Mouse (Mus musculus) cerebellum, adult 9-11 months (tissue): ENCODE measurements at regions not wholly inside any gene's neighbourhood (a gene's known extent, or its start where the extent isn't known, plus 50 kb on each side); places are given as distances from the start of the nearest gene placed in this dataset.

Source experiments
- DNase-seq: peaks from one replicate; pipeline ENCODE4 v3.0.0; 2022

GRCm38 (mm10) chr11:25538641-25539258, 671.8 kb downstream of the 5730522E02Rik start:
- no peak for DNase-seq

- DNase-seq: no peak
Observed at GRCm38 (mm10) chr11:25536069-25536468, 674.5 kb downstream of the 5730522E02Rik start.

GRCm38 (mm10) chr11:25533081-25533480, 677.5 kb downstream of the 5730522E02Rik start:
- no peak for DNase-seq

DNA sequence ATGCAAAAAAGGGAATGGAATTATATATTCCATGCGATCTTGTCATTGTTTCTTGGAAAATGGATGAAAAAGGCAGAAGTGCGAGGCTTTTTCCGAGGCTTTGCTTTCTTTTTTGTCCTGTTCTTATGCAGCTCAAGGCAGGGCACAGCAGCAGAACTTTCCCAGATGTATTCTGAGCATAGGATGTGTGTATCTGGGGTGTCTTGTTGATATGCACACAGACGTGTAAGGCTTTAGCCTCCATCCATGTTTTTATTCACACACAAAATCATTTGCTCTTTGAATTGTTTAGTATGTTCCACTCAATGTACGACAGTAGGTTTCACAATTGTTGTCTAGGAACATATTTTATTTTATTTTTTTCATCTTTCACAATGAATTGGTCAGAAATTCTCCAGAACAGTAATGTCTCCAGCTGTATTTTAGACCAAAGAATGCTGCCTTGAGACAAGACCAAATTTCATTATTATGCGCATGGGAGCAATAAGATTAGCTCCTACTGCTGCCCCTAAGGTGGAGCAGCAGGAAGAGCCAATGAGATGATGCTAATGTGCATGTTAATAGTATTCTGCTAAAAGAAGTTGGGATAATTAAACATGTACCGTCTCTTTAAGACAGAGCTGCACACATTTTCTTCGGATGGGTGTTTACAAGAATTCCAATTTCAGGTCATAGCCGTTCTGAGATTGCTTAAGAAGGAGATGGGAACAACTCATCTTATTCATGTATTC, 678.7 kb downstream of the 5730522E02Rik start:
- DNase-seq: no peak

DNA sequence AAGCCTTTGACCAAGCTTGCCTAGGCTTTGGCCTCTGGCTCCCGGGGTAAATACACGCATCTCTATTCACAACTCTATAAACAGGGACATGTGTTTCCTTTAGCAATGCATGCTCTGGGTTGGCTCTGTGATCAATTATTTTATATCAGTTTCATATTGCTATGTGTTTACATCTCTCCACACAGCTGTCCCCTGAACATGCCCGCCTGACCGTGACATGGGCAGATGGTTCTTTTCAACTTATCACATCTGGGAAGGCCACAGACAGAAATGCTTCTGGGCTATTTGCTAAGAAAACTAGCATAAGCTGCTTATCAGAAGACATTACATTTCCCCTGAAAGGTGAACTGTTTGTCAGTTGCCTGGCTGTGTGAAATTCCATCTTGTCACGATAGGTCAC, 682.5 kb downstream of the 5730522E02Rik start:
- DNase-seq: no peak

GRCm38 (mm10) chr11:25518903-25519302, 691.7 kb downstream of the 5730522E02Rik start:
- DNase-seq: no peak

- DNase-seq: no peak
Observed at GRCm38 (mm10) chr11:25518131-25518530, 692.4 kb downstream of the 5730522E02Rik start.

- DNase-seq: no peak
Observed at GRCm38 (mm10) chr11:25505500-25505899, 705.1 kb downstream of the 5730522E02Rik start.

- no peak for DNase-seq
Observed at GRCm38 (mm10) chr11:25473682-25474365, 736.7 kb downstream of the 5730522E02Rik start.

DNA sequence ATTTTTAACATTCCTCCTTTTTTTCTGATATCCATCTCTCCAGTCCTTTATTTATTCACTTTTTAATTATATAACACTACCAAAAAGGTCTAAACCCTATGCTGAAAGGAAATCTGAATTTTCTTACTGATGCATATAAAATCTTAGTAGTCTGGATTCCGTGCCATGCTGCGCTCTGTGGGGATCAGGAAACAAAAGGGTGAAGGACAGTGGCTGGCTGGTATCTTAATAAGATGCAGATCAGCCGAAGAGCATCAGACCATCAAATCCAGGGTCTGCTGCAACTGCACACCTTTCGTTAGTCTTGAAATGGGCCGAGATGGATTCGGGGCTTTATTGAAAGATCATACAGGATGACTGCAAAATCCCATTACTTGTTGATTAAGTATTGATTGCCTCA, 740.7 kb downstream of the 5730522E02Rik start:
- no peak for DNase-seq

DNA sequence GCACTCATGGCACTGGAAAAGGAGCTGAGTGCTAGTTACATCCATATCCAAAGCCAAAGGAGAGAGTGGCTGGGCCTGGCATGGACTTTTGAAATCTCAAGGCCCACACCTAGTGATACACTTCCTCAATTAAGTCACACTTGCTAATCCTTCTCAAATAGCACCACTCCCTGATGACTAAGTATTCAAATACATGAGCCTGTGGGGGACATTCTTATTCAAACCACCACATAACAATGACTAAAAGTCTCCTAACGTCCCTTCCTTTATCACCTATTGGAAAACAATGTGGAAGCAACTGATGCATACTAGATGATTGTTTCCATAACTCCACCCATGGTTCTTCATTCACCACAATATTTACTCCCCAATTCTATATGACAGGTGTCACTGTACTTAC, 773.4 kb downstream of the 5730522E02Rik start:
- DNase-seq: no peak

DNA sequence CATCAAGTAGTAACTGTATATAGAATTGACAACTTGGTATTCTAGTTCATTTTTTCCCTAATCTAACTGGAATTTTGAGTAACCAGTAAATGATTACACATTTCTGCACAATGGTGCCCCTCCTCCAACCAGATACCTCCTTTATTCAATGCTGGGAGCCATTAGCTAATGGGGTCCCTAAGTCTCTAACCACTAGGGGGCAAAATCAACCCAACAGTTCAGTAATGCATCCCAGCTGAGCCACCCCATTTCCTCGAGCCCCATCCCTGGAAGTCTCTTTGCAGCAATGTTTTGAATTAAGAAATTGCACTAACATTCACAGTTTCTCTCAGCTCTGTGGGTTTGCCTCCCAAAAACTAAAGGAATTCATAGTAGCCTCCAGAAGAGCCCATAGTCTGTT, 774.9 kb downstream of the 5730522E02Rik start:
- no peak for DNase-seq

- DNase-seq: no peak
Observed at GRCm38 (mm10) chr11:25423186-25423585, 787.4 kb downstream of the 5730522E02Rik start.

- no peak for DNase-seq
Observed at GRCm38 (mm10) chr11:25421486-25421885, 789.1 kb downstream of the 5730522E02Rik start.

DNA sequence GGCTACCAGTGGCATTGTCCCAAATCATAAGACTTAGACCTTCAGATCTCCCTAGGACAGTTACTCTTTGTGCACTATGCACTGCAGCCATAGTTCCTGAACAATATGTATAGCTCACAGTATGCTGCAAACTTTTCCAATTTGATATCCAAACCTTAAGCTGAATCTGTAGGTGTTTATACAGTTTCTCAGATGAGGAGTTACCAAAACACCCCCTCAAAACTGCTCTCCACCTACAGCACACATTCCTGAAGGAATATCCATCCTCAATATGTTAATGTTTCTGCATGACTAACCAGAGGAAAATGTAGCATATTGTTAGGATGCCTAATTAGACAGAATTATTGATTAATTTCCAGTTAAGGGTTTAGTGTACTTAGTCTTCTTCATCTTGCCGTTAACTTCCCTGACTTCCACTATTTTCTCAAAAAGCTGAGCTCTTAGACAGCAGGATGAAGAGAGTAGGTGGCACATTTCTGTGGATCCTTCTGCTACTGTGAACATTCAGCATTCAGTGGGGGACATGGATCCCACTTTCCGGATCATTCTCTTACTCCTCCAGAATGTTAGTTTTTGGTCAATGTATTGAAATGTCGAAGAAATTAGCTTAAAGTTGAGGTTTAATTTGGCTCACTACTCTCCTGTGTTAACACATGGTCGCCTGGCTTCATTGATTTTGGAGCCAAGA, 800.0 kb downstream of the 5730522E02Rik start:
- DNase-seq: no peak

- DNase-seq: no peak
Observed at GRCm38 (mm10) chr11:25391649-25392048, 818.9 kb downstream of the 5730522E02Rik start.

- DNase-seq: no peak
Observed at GRCm38 (mm10) chr11:25367111-25367510, 843.5 kb downstream of the 5730522E02Rik start.

DNA sequence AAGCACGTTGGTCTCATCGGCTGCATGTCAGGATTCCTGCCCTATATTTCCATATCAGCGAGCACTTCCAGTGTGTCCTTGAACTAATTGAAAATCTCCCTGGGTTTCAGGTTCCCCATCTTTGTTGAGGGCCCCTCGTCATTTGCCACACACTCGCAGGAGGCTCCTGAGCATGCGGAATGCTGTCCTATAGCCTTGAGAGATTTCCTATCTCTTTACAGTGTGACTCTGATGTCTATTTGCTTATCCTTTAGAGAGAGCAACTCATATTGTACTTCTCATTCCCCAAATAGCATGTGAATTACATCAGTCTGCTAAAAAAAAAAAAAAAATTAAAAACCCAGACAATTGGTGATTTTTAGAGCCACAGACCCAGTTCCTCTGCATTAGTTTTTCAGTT, 845.1 kb downstream of the 5730522E02Rik start:
- no peak for DNase-seq

DNA sequence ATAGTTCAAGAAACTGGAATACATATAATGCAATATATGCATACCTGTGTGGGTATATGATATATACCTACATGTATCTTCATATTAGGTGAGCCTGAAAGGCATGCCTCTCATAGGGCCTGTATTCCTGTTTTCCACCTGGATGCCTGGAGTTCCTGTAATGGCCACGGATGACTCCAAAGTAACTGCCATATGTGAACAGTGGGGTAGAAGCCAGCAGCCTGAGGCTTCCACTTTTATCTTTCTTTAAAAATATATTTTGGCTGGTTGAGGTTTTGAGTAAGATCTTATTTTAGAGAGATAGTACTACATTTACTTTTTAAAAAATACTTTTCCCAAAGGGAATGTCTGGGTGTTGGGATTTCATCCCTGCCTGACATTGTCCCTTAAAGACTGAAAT, 850.8 kb downstream of the 5730522E02Rik start:
- no peak for DNase-seq

GRCm38 (mm10) chr11:25357717-25358411, 852.7 kb downstream of the 5730522E02Rik start:
- DNase-seq: no peak

GRCm38 (mm10) chr11:25356671-25357586, 853.6 kb downstream of the 5730522E02Rik start:
- DNase-seq: no peak

DNA sequence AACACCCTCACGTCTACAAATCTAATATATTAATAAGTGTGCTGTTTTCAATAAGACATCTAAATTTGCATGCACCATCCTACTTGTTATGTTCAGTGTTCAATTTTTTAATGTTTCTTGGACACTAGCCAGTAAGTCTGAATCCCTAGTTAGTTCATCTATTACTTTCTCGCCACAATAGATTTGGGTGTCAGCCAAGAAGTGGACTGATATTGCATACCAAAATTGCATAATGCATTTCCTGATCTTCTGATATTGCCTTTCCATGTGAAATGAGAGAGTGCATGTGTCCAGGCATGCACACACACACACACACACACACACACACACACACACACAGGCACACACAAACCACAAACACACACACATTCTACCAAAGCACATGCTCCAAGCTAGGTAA, 874.9 kb downstream of the 5730522E02Rik start:
- DNase-seq: no peak
